In the genomic region with DNA sequence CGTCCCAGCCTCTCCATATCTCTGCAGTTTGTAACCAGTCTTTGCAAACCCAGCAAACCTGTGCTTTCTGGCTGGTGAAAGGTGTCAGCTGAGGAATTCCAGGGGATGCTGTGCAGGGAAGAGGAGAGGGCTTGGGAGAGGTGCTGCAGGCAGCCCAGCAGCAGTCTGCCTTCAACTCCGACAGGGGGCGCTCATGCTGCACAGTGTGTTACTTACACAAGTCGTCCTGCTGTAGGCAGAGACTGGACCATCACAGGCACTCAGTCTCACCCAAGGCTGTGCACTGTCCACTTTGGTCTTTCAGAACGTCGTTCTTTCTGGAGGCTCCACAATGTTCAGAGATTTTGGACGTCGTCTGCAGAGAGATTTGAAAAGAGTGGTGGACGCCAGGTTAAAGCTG, we compare ENCODE assay signal across 8 mouse cellular contexts.
DNase-seq lines count a peak whose midpoint lies in the region; ATAC-seq lines count a peak whose summit lies in the region.
"Had no signal": no experiment of that assay in that cellular context is flagged by ENCODE, and none has a peak within 500 bp of the region (broad histone marks: within the 10 kb centered on the region; RNA-seq: fewer than 3 reads in every experiment).

No protein-coding gene starts in this region.

- WGBS in liver, embryonic 11.5 days, result 43% methylated on average over 9 of the region's 9 CpGs
- WGBS in midbrain, embryonic 13.5 days, result 50% methylated on average over 9 of the region's 9 CpGs

- no peak for ATAC-seq in liver, embryonic 11.5 days (replicated peaks; ENCODE audit: low FRiP score)
- 0 out of 2 replicates have a peak, but pooled peaks have one; percentile 58 for ATAC-seq in midbrain, embryonic 13.5 days

- H3K4me1 ChIP-seq in liver, embryonic 11.5 days (replicated peaks; ENCODE audit: control insufficient read depth, insufficient read depth, low read length), result no peaks in the 10 kb centered on the region
- H3K4me1 ChIP-seq in midbrain, embryonic 13.5 days (replicated peaks), result no peaks in the 10 kb centered on the region
- H3K4me1 ChIP-seq: liver, embryonic 15.5 days had no signal

- H3K36me3 ChIP-seq in liver, embryonic 11.5 days (ENCODE audit: control insufficient read depth, insufficient read depth, low read length), result no peaks in the 10 kb centered on the region
- no peaks in the 10 kb centered on the region for H3K36me3 ChIP-seq in midbrain, embryonic 13.5 days
- H3K36me3 ChIP-seq: liver, embryonic 15.5 days had no signal

- H3K4me3 ChIP-seq in liver, embryonic 11.5 days (ENCODE audit: low read depth, low read length), result no peak overlapping the region
- no peak overlapping the region for H3K4me3 ChIP-seq in midbrain, embryonic 13.5 days (replicated peaks)
- H3K4me3 ChIP-seq: liver, embryonic 15.5 days had no signal

- no peaks in the 10 kb centered on the region for H3K9me3 ChIP-seq in liver, embryonic 11.5 days (ENCODE audit: control insufficient read depth, low read length)
- H3K9me3 ChIP-seq in midbrain, embryonic 13.5 days, result no peaks in the 10 kb centered on the region
- H3K9me3 ChIP-seq: liver, embryonic 15.5 days had no signal

- no peak overlapping the region for H3K4me2 ChIP-seq in liver, embryonic 11.5 days
- no peak overlapping the region for H3K4me2 ChIP-seq in midbrain, embryonic 13.5 days (replicated peaks)
- H3K4me2 ChIP-seq: liver, embryonic 15.5 days had no signal

- peak; percentile 60 for DNase-seq in liver
- DNase-seq in liver, embryonic 11.5 days (ENCODE audit: low spot score), result no peak
- peak; percentile 70 for DNase-seq in adrenal gland, postnatal 14 days
- DNase-seq in embryo, embryonic 11 days, result peak; percentile 78
- DNase-seq in kidney, postnatal 14 days, result peak; percentile 14
- peak; percentile 18 for DNase-seq in telencephalon, adult 2 months (ENCODE audit: low read depth, low spot score)

- H3K27ac ChIP-seq in liver, embryonic 11.5 days (ENCODE audit: low read depth, low read length), result no peak overlapping the region
- H3K27ac ChIP-seq in midbrain, embryonic 13.5 days, result no peak overlapping the region
- H3K27ac ChIP-seq: liver, embryonic 15.5 days had no signal

- H3K9ac ChIP-seq in liver, embryonic 11.5 days (ENCODE audit: low read depth, low read length), result no peak overlapping the region
- no peak overlapping the region for H3K9ac ChIP-seq in midbrain, embryonic 13.5 days (replicated peaks)
- H3K9ac ChIP-seq: liver, embryonic 15.5 days had no signal

- no peaks in the 10 kb centered on the region for H3K27me3 ChIP-seq in liver, embryonic 11.5 days (replicated peaks; ENCODE audit: control insufficient read depth, insufficient read depth, low read length)
- no peaks in the 10 kb centered on the region for H3K27me3 ChIP-seq in midbrain, embryonic 13.5 days
- H3K27me3 ChIP-seq: liver, embryonic 15.5 days had no signal
